Mouse (Mus musculus): ENCODE data around the gene Eng.

Eng gene

GRCm38 (mm10) chr2:32705018-32705417 is 58.6 kb downstream of the Eng start:
- in situ Hi-C loops (cut with MboI, MseI), result no loop called here

GRCm38 (mm10) chr2:32706971-32707370 is 60.6 kb downstream of the Eng start:
- in situ Hi-C loops (cut with MboI, MseI), result no loop called here

- in situ Hi-C loops (cut with MboI, MseI), result no loop called here
These were observed 62.2 kb downstream of the Eng start for GRCm38 (mm10) chr2:32708643-32709042.

GRCm38 (mm10) chr2:32709521-32710137 is 63.2 kb downstream of the Eng start:
- in situ Hi-C loops (cut with MboI, MseI), result loop anchor here (5.0 to 10.0 kb wide), 3 partner anchors 38 to 885 kb away; partner anchors contain the start of gene Tor2a (in 1 of the 2)

- in situ Hi-C loops (cut with MboI, MseI), result loop anchor here (5.0 to 10.0 kb wide), 3 partner anchors 37 to 886 kb away; partner anchors contain the start of gene Tor2a (in 1 of the 2)
These were observed 64.0 kb downstream of the Eng start for GRCm38 (mm10) chr2:32710425-32710824.

GRCm38 (mm10) chr2:32711301-32712056 is 65.1 kb downstream of the Eng start:
- in situ Hi-C loops (cut with MboI, MseI), result loop anchor here (5.0 to 10.0 kb wide), 3 partner anchors 36 to 887 kb away; partner anchors contain the start of gene Tor2a (in 1 of the 2)

GRCm38 (mm10) chr2:32712108-32712551 is 65.7 kb downstream of the Eng start:
- in situ Hi-C loops (cut with MboI, MseI), result loop anchor here (5.0 to 10.0 kb wide), 3 partner anchors 35 to 887 kb away; partner anchors contain the start of gene Tor2a (in 1 of the 2)

GRCm38 (mm10) chr2:32712586-32712933 is 66.2 kb downstream of the Eng start:
- in situ Hi-C loops (cut with MboI, MseI), result loop anchor here (5.0 to 10.0 kb wide), 3 partner anchors 35 to 888 kb away; partner anchors contain the start of gene Tor2a (in 1 of the 2)

- in situ Hi-C loops (cut with MboI, MseI), result loop anchor here (5.0 to 10.0 kb wide), 3 partner anchors 34 to 888 kb away; partner anchors contain the start of gene Tor2a (in 1 of the 2)
These were observed 66.8 kb downstream of the Eng start, which contains the start of gene Cdk9 for GRCm38 (mm10) chr2:32712934-32713817. Gene Cdk9, minus strand, starts transcription at chr2:32713076.

GRCm38 (mm10) chr2:32714117-32714986 is 68.0 kb downstream of the Eng start:
- in situ Hi-C loops (cut with MboI, MseI), result loop anchor here (5.0 to 10.0 kb wide), 3 partner anchors 33 to 890 kb away; partner anchors contain the start of gene Tor2a (in 1 of the 2)

GRCm38 (mm10) chr2:32714987-32715425 is 68.6 kb downstream of the Eng start:
- in situ Hi-C loops (cut with MboI, MseI), result loop anchor here (5.0 to 10.0 kb wide), 3 partner anchors 32 to 890 kb away; partner anchors contain the start of gene Tor2a (in 1 of the 2)

- in situ Hi-C loops (cut with MboI, MseI), result loop anchor here in 1 of 2 experiments (10.0 kb wide), 1 partner anchor 894 kb away; no protein-coding TSS in a partner anchor
These were observed 72.4 kb downstream of the Eng start for GRCm38 (mm10) chr2:32718761-32719160.

GRCm38 (mm10) chr2:32720053-32720452 is 73.7 kb downstream of the Eng start:
- in situ Hi-C loops (cut with MboI, MseI), result loop anchor here in 1 of 2 experiments (10.0 kb wide), 1 partner anchor 665 kb away; no protein-coding TSS in a partner anchor

- in situ Hi-C loops (cut with MboI, MseI), result loop anchor here in 1 of 2 experiments (10.0 kb wide), 1 partner anchor 666 kb away; no protein-coding TSS in a partner anchor
These were observed 74.4 kb downstream of the Eng start, which contains the start of gene Sh2d3c for GRCm38 (mm10) chr2:32720681-32721229. Gene Sh2d3c, plus strand, starts transcription at chr2:32721055.

GRCm38 (mm10) chr2:32722046-32722445 is 75.7 kb downstream of the Eng start:
- in situ Hi-C loops (cut with MboI, MseI), result loop anchor here in 1 of 2 experiments (10.0 kb wide), 1 partner anchor 667 kb away; no protein-coding TSS in a partner anchor

GRCm38 (mm10) chr2:32722581-32722980 is 76.2 kb downstream of the Eng start:
- in situ Hi-C loops (cut with MboI, MseI), result loop anchor here in 1 of 2 experiments (10.0 kb wide), 1 partner anchor 668 kb away; no protein-coding TSS in a partner anchor

- in situ Hi-C loops (cut with MboI, MseI), result loop anchor here in 1 of 2 experiments (10.0 kb wide), 1 partner anchor 669 kb away; no protein-coding TSS in a partner anchor
These were observed 77.8 kb downstream of the Eng start for GRCm38 (mm10) chr2:32724149-32724548.

GRCm38 (mm10) chr2:32724832-32725790 is 78.7 kb downstream of the Eng start:
- in situ Hi-C loops (cut with MboI, MseI), result loop anchor here in 1 of 2 experiments (10.0 kb wide), 1 partner anchor 670 kb away; no protein-coding TSS in a partner anchor
